ENCODE assay signal across 16 mouse cellular contexts in genomic region chr13:57771998-57772397, GRCm38 (mm10).
"Had no signal": no experiment of that assay in that cellular context is flagged by ENCODE, and none has a peak within 500 bp of the region (broad histone marks: within the 10 kb centered on the region; RNA-seq: fewer than 3 reads in every experiment).

No protein-coding gene starts in this region.

- DNase-seq: right cerebral cortex, adult 18-20 months; right cerebral cortex, postnatal 14 days; right cerebral cortex, postnatal 25 days; right cerebral cortex, postnatal 4 days; spleen, adult 18-20 months; thymus, adult 18-20 months; thymus, adult 2 months; thymus, postnatal 14 days; thymus, postnatal 25 days; thymus, postnatal 36 days; thymus, postnatal 4 days had no signal

- H3K27ac ChIP-seq: neural tube, embryonic 12.5 days; neural tube, embryonic 13.5 days; neural tube, embryonic 15.5 days; stomach, embryonic 15.5 days; stomach, postnatal 0 days had no signal

- H3K27me3 ChIP-seq: neural tube, embryonic 12.5 days; neural tube, embryonic 13.5 days; neural tube, embryonic 15.5 days; stomach, embryonic 15.5 days had no signal

- H3K9ac ChIP-seq: neural tube, embryonic 12.5 days; neural tube, embryonic 13.5 days; neural tube, embryonic 15.5 days; stomach, embryonic 15.5 days had no signal

- H3K4me3 ChIP-seq: neural tube, embryonic 12.5 days; neural tube, embryonic 13.5 days; neural tube, embryonic 15.5 days; stomach, embryonic 15.5 days had no signal

- H3K36me3 ChIP-seq: neural tube, embryonic 12.5 days; neural tube, embryonic 13.5 days; neural tube, embryonic 15.5 days; stomach, embryonic 15.5 days had no signal

- H3K4me2 ChIP-seq: neural tube, embryonic 12.5 days; neural tube, embryonic 13.5 days; neural tube, embryonic 15.5 days; stomach, embryonic 15.5 days had no signal

- H3K4me1 ChIP-seq: neural tube, embryonic 12.5 days; neural tube, embryonic 15.5 days; stomach, embryonic 15.5 days had no signal

- H3K9me3 ChIP-seq: neural tube, embryonic 12.5 days; neural tube, embryonic 13.5 days; neural tube, embryonic 15.5 days; stomach, embryonic 15.5 days had no signal
